Comparison of ENCODE assay signal across 19 mouse cellular contexts in the genomic region with DNA sequence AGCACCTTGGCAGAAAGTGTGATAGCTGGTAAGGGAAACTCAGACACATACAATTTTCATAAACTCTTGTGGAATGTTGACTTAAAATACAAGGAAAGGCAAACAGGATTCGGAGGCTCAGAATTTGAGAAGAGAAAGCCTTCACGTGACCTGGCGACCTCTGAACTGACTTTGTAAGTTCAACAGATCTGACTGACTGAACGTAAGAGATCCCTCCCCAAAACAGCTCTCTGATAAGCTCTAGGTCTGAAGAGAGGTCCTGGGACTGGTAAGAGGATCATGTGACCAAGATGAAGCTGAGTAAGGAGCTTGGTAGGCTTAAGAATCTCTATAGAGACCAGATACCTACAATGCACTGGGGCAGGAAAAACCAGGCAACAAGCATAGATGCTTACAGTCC.
"Had no signal": no experiment of that assay in that cellular context is flagged by ENCODE, and none has a peak within 500 bp of the region (broad histone marks: within the 10 kb centered on the region; RNA-seq: fewer than 3 reads in every experiment).

No protein-coding gene starts in this region.

- H3K4me1 ChIP-seq: intestine, embryonic 15.5 days; midbrain, embryonic 15.5 days; neural tube, embryonic 13.5 days had no signal

- H3K36me3 ChIP-seq: intestine, embryonic 15.5 days; limb, embryonic 12.5 days; limb, embryonic 15.5 days; midbrain, embryonic 12.5 days; midbrain, embryonic 15.5 days; neural tube, embryonic 13.5 days had no signal

- H3K27ac ChIP-seq: intestine, embryonic 15.5 days; limb, embryonic 12.5 days; limb, embryonic 15.5 days; liver, embryonic 14.5 days; midbrain, embryonic 12.5 days; midbrain, embryonic 15.5 days; neural tube, embryonic 13.5 days had no signal

- H3K9me3 ChIP-seq: intestine, embryonic 15.5 days; limb, embryonic 12.5 days; limb, embryonic 15.5 days; midbrain, embryonic 12.5 days; midbrain, embryonic 15.5 days; neural tube, embryonic 13.5 days had no signal

- H3K4me2 ChIP-seq: intestine, embryonic 15.5 days; limb, embryonic 12.5 days; limb, embryonic 15.5 days; midbrain, embryonic 12.5 days; midbrain, embryonic 15.5 days; neural tube, embryonic 13.5 days had no signal

- H3K4me3 ChIP-seq: intestine, embryonic 15.5 days; limb, embryonic 12.5 days; limb, embryonic 15.5 days; midbrain, embryonic 12.5 days; midbrain, embryonic 15.5 days; myocyte; neural tube, embryonic 13.5 days had no signal

- H3K9ac ChIP-seq: intestine, embryonic 15.5 days; limb, embryonic 12.5 days; limb, embryonic 15.5 days; liver, embryonic 14.5 days; midbrain, embryonic 12.5 days; midbrain, embryonic 15.5 days; neural tube, embryonic 13.5 days had no signal

- DNase-seq: kidney, adult 18-20 months; kidney, adult 9 months; kidney, postnatal 14 days; kidney, postnatal 4 days; left cerebral cortex, postnatal 4 days; lung, adult 2 months; lung, postnatal 14 days; lung, postnatal 4 days; thymus, adult 2 months; thymus, postnatal 14 days; thymus, postnatal 4 days had no signal

- ATAC-seq: intestine, embryonic 15.5 days; midbrain, embryonic 15.5 days had no signal

- H3K27me3 ChIP-seq: intestine, embryonic 15.5 days; limb, embryonic 12.5 days; limb, embryonic 15.5 days; midbrain, embryonic 12.5 days; midbrain, embryonic 15.5 days; neural tube, embryonic 13.5 days had no signal
